Mouse (Mus musculus): ENCODE results near the gene Gm21409. TPM values are rescaled to one million over a fixed set of nuclear protein-coding genes. Genes with fewer than 3 reads are reported as not detected.

Gm21409 gene
- not detected for polyA plus RNA-seq (2015; fragmentation: Illumina TruSeq; extraction: RNeasy Lipid Tissue Mini Kit (QIAGEN cat#74804); ENCODE audit: insufficient read depth, low read depth, low replicate concordance)

GRCm38 (mm10) chrY:84746385-84746784, at the start of gene Gm21409:
Gm21409 (plus strand) TSS chrY:84746685.

Other genes starting within 250 kb of the Gm21409 start
- gene Gm21394, start 181.8 kb upstream of the Gm21409 start, polyA plus RNA-seq (2015; fragmentation: Illumina TruSeq; extraction: RNeasy Lipid Tissue Mini Kit (QIAGEN cat#74804); ENCODE audit: insufficient read depth, low read depth, low replicate concordance): not detected

All from pancreas, adult 10 weeks (tissue).